Mouse (Mus musculus) ES-E14 (cell line): ENCODE results near the gene Cd69. TPM values are rescaled to one million over a fixed set of nuclear protein-coding genes. Genes with fewer than 3 reads are reported as not detected.

ENCODE experiments used
- DNase-seq: peaks from one replicate; pipeline ENCODE4 v3.0.0-alpha.2; 2013; ENCODE audit warnings: low read depth, low spot score
- H3K27ac ChIP-seq: 2 replicates; pipeline ENCODE4 v1.5.1; 2012; ENCODE audit warnings: low read depth, mild to moderate bottlenecking, low read length, moderate library complexity, mixed read lengths; ENCODE audit not compliant: poor library complexity, insufficient read depth, severe bottlenecking
- H3K36me3 ChIP-seq: 2 replicates; pipeline ENCODE4 v1.6.1; 2012; ENCODE audit warnings: mild to moderate bottlenecking, low read length, moderate library complexity, mixed read lengths; ENCODE audit not compliant: control insufficient read depth, poor library complexity, insufficient read depth, severe bottlenecking
- H3K4me1 ChIP-seq, 2 experiments: fragments of 150-350 bp in 1 of 2; sonication (generic) in 1 of 2; 2 replicates each; pipeline ENCODE4 v1.6.1; 2012; ENCODE audit warnings: low read length in 2 of 2, mild to moderate bottlenecking in 1 of 2, mixed read lengths in 1 of 2; ENCODE audit not compliant: control insufficient read depth in 2 of 2, insufficient read depth in 2 of 2, poor library complexity in 1 of 2
- H3K4me3 ChIP-seq, 2 experiments: fragments of 150-350 bp in 1 of 2; sonication (generic) in 1 of 2; 2 replicates each; pipeline ENCODE4 v1.5.1; 2012; ENCODE audit warnings: low read length in 2 of 2, low read depth in 1 of 2, mild to moderate bottlenecking in 1 of 2, mixed read lengths in 1 of 2; ENCODE audit not compliant: insufficient read depth in 1 of 2, poor library complexity in 1 of 2, severe bottlenecking in 1 of 2
- H3K9ac ChIP-seq: 2 replicates; pipeline ENCODE4 v1.6.1; 2012; ENCODE audit warnings: low read depth, mild to moderate bottlenecking, low read length, mixed read lengths; ENCODE audit not compliant: poor library complexity, insufficient read depth, severe bottlenecking
- H3K9me3 ChIP-seq: fragments of 150-350 bp; sonication (generic); 2 replicates; pipeline ENCODE4 v1.6.1; 2012; ENCODE audit warnings: low read depth, mild to moderate bottlenecking, low read length; ENCODE audit not compliant: control insufficient read depth, insufficient read depth
- CHD2 ChIP-seq: IDR thresholded peaks from 2 replicates; pipeline ENCODE4 v1.6.1; 2014; ENCODE audit warnings: mild to moderate bottlenecking, low read depth, low read length, inconsistent platforms
- HCFC1 ChIP-seq: IDR thresholded peaks from 2 replicates; pipeline ENCODE4 v1.6.1; 2012; ENCODE audit warnings: low read length, inconsistent platforms, borderline replicate concordance; ENCODE audit not compliant: insufficient read depth
- MAFK ChIP-seq: IDR thresholded peaks from 2 replicates; pipeline ENCODE4 v1.6.1; 2014; ENCODE audit warnings: mild to moderate bottlenecking, low read depth, low read length, inconsistent platforms; ENCODE audit not compliant: insufficient read depth
- ZC3H11A ChIP-seq: IDR thresholded peaks from 2 replicates; pipeline ENCODE4 v1.6.1; 2012; ENCODE audit warnings: low read depth, mild to moderate bottlenecking, inconsistent platforms, low read length, borderline replicate concordance
- ZNF384 ChIP-seq: IDR thresholded peaks from 2 replicates; pipeline ENCODE4 v1.6.1; 2012; ENCODE audit warnings: low read depth, low read length, inconsistent platforms
- in situ Hi-C, 2 experiments: fragments of 600-800 bp; cut with MboI; formaldehyde crosslinking; loops; one replicate each; pipeline ENCODE4 v1.15.1; 2025; ENCODE audit warnings: low sequenced_read_pairs in 2 of 2, inconsistent platforms in 1 of 2; ENCODE audit not compliant: unreplicated experiment in 2 of 2
- total RNA-seq: library from RNA; depleted of rRNA; stranded (reverse); fragments of 300-350 nt; gene quantifications from 2 replicates; pipeline ENCODE4 v1.2.3, GENCODE M21; 2012; rRNA removed

The Cd69 gene
- total RNA-seq, result 0.49 TPM in 1 of 2 replicates, not detected in the other

DNA sequence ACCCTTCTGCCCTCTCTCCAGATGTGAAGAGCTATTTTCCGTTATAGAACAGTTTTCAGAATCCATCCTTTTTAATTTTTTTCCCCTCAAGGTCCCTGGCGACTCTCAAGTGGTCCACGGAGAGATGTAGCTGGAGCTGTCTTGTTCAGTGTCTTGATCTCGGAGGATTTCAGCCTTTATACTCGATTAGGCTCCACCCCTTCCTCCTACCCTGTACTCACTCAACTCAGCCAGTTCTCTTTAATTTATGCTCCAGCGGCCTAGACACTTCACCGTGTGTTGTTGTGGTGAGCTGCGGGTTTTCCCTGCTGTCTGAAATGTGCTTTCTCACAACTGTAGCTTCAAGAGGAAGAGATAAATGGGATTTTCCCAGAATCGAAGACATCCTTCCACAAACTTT, at the start of gene Cd69:
TSS of gene Cd69 (minus strand) at position 217 of the 400 bp plus-strand sequence.
- Histone ChIP-seq H3K27ac (no peak within 1 kb of the TSS), H3K4me1 (no peaks in the 10 kb centered on the region), H3K9ac (no peak within 1 kb of the TSS), H3K36me3 (no peaks in the 10 kb centered on the region), H3K4me3 (no peak within 1 kb of the TSS), H3K9me3 (no peaks in the 10 kb centered on the region)
- in situ Hi-C loops, result no loop called here
- DNase-seq, result no peak
- no peak for TF ChIP-seq MAFK
- TF ChIP-seq CHD2, result no peak
- no peak for TF ChIP-seq ZC3H11A
- TF ChIP-seq ZNF384, result no peak
- TF ChIP-seq HCFC1, result no peak

DNA sequence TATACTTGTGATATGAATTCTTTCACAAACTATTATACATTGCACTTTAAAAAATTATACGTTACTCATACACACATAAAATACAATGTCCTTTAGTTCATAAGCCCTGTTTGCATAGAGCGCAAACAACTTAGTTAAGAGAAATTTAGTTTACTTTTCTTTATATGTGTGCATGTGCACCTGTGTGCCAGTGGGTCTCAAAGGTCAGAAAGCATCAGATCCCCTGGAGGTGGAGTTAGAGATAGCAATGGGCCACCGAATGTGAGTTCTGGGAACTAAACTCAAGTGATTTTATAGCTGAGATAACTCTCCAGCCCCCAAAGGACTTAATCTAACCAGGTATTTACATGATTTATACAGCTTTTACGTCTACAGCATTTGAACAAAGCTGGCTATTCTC, 44.1 kb upstream of the Cd69 start:
- in situ Hi-C loops, result no loop called here
- H3K9ac ChIP-seq, result no peak overlapping the region
- H3K4me3 ChIP-seq, result no peak overlapping the region
- no peak overlapping the region for H3K27ac ChIP-seq
- H3K4me1 ChIP-seq, result no peaks in the 10 kb centered on the region
- TF ChIP-seq CHD2 (no peak), MAFK (no peak), HCFC1 (no peak), ZNF384 (no peak), ZC3H11A (no peak)
- no peaks in the 10 kb centered on the region for H3K36me3 ChIP-seq
- no peaks in the 10 kb centered on the region for H3K9me3 ChIP-seq
- no peak for DNase-seq

DNA sequence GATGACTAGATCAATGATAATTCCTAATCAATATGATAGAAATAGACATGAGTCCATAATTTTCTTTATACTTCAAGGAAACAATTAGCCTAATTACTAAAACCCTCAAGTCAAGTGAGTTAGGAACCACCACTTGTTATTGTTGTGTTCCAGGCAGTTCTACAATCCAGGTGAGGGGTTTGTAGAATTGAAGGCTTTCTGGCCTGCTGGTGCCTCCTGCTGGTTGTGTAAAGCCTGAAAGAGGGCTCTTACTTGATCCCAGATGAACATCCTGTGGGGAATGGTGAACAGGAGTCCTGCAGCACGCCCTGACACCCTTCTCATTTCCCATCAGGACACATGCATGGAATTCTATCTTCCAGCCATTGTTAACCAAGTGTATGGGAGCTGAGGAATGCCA, 43.2 kb upstream of the Cd69 start:
- Histone ChIP-seq H3K27ac (no peak overlapping the region), H3K9ac (no peak overlapping the region), H3K9me3 (no peaks in the 10 kb centered on the region), H3K4me1 (no peaks in the 10 kb centered on the region), H3K4me3 (no peak overlapping the region), H3K36me3 (no peaks in the 10 kb centered on the region)
- in situ Hi-C loops, result no loop called here
- no peak for TF ChIP-seq MAFK
- TF ChIP-seq ZNF384, result no peak
- TF ChIP-seq HCFC1, result no peak
- no peak for TF ChIP-seq ZC3H11A
- TF ChIP-seq CHD2, result no peak
- no peak for DNase-seq

DNA sequence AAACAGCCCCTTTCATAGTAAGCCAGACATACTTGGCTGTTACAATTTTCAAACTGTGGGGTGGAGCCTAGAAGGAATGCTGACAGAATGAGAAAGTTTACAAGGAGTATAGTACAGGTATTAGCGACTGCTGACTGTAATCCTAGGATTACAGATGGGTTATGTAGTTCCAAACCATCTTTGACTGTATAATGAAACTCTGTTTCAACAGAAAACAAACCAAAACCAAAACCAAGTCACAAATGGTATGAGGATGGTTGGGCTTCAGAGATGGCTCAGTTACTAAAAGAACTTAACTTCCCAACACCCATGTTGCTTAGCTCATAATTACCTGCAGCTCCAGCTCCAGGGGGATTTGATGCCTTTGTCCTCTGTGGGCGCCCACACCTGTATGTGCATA, 41.2 kb upstream of the Cd69 start:
- Histone ChIP-seq H3K4me3 (no peak overlapping the region), H3K9ac (no peak overlapping the region), H3K27ac (no peak overlapping the region), H3K36me3 (no peaks in the 10 kb centered on the region), H3K4me1 (no peaks in the 10 kb centered on the region), H3K9me3 (no peaks in the 10 kb centered on the region)
- in situ Hi-C loops, result no loop called here
- no peak for TF ChIP-seq ZC3H11A
- TF ChIP-seq MAFK, result no peak
- TF ChIP-seq HCFC1, result no peak
- TF ChIP-seq CHD2, result no peak
- TF ChIP-seq ZNF384, result no peak
- DNase-seq, result no peak

DNA sequence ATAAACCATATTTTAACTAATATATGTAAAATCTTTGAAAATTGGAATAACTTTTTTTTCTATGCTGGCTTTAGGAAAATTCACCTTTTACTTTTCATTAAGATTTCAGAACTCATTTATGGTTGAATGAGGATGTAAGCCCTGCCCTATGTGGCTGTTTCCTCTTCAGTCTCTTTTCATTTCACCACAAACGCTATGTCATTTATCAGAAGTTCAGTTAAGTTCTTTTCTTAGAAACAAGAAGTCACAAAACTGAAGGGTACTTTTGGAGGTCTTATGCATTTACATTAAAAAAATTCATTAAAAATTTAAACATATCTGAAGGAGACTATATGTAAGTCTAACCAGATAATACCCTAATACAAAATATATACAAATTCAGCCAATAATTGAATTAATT, 40.5 kb upstream of the Cd69 start:
- DNase-seq, result no peak
- Histone ChIP-seq H3K4me1 (no peaks in the 10 kb centered on the region), H3K27ac (no peak overlapping the region), H3K9ac (no peak overlapping the region), H3K36me3 (no peaks in the 10 kb centered on the region), H3K4me3 (no peak overlapping the region), H3K9me3 (no peaks in the 10 kb centered on the region)
- TF ChIP-seq CHD2 (no peak), ZNF384 (no peak), MAFK (no peak), ZC3H11A (no peak), HCFC1 (no peak)
- in situ Hi-C loops, result no loop called here
